Mouse (Mus musculus) megakaryocyte, embryonic 14.5 days (primary cell): ENCODE measurements around the gene Bhlhe23.

ENCODE experiments used
- FLI1 ChIP-seq: IDR thresholded peaks from 2 replicates; pipeline ENCODE4 v1.6.1; 2012; ENCODE audit warnings: low read length, inconsistent platforms, mixed read lengths
- GATA1 ChIP-seq: IDR thresholded peaks from 3 replicates; pipeline ENCODE4 v1.6.1; 2012; ENCODE audit warnings: mixed read lengths, low read length, inconsistent platforms, borderline replicate concordance

- TF ChIP-seq GATA1: no peak
- no peak for TF ChIP-seq FLI1
Measured at GRCm38 (mm10) chr2:180819504-180819903, 42.8 kb upstream of the Bhlhe23 start.
